ENCODE assay signal across 19 mouse cellular contexts in the genomic region with DNA sequence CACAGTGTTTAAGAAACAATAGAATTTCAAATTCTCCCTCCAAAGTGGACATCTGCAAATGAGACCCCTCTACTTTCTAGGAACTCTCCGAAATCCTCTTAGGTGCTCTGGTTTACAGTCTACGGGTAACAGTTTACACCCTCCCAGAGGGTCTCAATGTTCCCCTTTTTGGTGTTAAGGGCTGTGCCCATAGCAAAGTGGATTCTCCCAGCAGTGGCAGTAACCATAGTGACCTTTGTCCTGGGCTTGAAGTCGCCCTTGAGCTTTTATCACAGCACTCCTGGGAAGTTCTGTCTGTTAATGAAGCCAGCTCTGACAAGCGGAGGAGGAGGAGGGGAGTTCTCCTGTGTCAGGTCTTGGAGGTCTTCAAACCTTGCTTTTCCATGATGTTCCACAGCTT.
DNase-seq lines count a peak whose midpoint lies in the region; ATAC-seq and TF ChIP-seq lines count a peak whose summit lies in the region.
"Had no signal": no experiment of that assay in that cellular context is flagged by ENCODE, and none has a peak within 500 bp of the region (broad histone marks: within the 10 kb centered on the region; RNA-seq: fewer than 3 reads in every experiment).

No protein-coding gene starts in this region.

- intact Hi-C loops in left cerebral cortex, postnatal 10 days (cut with DNase I), result no loop called here

- H3K27me3 ChIP-seq in heart, embryonic 10.5 days (ENCODE audit: insufficient read depth, poor library complexity, severe bottlenecking), result no peaks in the 10 kb centered on the region
- no peaks in the 10 kb centered on the region for H3K27me3 ChIP-seq in midbrain, embryonic 11.5 days (ENCODE audit: control insufficient read depth, insufficient read depth, low read length)
- no peaks in the 10 kb centered on the region for H3K27me3 ChIP-seq in midbrain, postnatal 0 days (ENCODE audit: insufficient read depth, low read length)
- H3K27me3 ChIP-seq: CH12.LX; embryonic facial prominence, embryonic 12.5 days; forebrain, embryonic 15.5 days; heart, embryonic 12.5 days; hindbrain, embryonic 15.5 days had no signal

- no peak overlapping the region for H3K9ac ChIP-seq in midbrain, embryonic 11.5 days (ENCODE audit: low read length)
- H3K9ac ChIP-seq in midbrain, postnatal 0 days (replicated peaks; ENCODE audit: low read length, poor library complexity, severe bottlenecking), result no peak overlapping the region
- H3K9ac ChIP-seq: embryonic facial prominence, embryonic 12.5 days; forebrain, embryonic 15.5 days; heart, embryonic 12.5 days; hindbrain, embryonic 15.5 days had no signal

- WGBS in heart, embryonic 10.5 days, result 44% methylated on average over 4 of the region's 4 CpGs
- 23% methylated on average over 4 of the region's 4 CpGs for WGBS in midbrain, embryonic 11.5 days
- 42% methylated on average over 4 of the region's 4 CpGs for WGBS in midbrain, postnatal 0 days

- peak overlapping the region; percentile 30; the same call in 1 of the 2 replicates for H3K27ac ChIP-seq in heart, embryonic 10.5 days
- H3K27ac ChIP-seq in midbrain, embryonic 11.5 days (ENCODE audit: low read depth, low read length), result no peak overlapping the region
- no peak overlapping the region for H3K27ac ChIP-seq in midbrain, postnatal 0 days (ENCODE audit: low read depth, low read length)
- H3K27ac ChIP-seq: embryonic facial prominence, embryonic 12.5 days; forebrain, embryonic 15.5 days; hindbrain, embryonic 10.5 days; hindbrain, embryonic 15.5 days had no signal

- TF ChIP-seq CTCF in midbrain, postnatal 0 days (IDR thresholded peaks at IDR 0.05), result no peak

- H3K36me3 ChIP-seq in heart, embryonic 10.5 days, result no peaks in the 10 kb centered on the region
- no peaks in the 10 kb centered on the region for H3K36me3 ChIP-seq in midbrain, embryonic 11.5 days (ENCODE audit: control insufficient read depth, insufficient read depth, low read length)
- no peaks in the 10 kb centered on the region for H3K36me3 ChIP-seq in midbrain, postnatal 0 days (ENCODE audit: insufficient read depth, low read length)
- H3K36me3 ChIP-seq: forebrain, embryonic 15.5 days; heart, embryonic 12.5 days; hindbrain, embryonic 15.5 days had no signal

- DNase-seq in heart, embryonic 10.5 days (ENCODE audit: low spot score), result no peak
- DNase-seq in heart, adult 9 months (ENCODE audit: low spot score in 2 of 2), result no peak
- no peak for DNase-seq in midbrain, embryonic 11.5 days (ENCODE audit: low spot score, missing footprints)
- DNase-seq in midbrain, postnatal 0 days (ENCODE audit: low spot score), result no peak
- DNase-seq in R1 (ENCODE audit: low read depth, low spot score), result peak; percentile 11
- no peak for DNase-seq in left cerebral cortex, postnatal 10 days (ENCODE audit: extremely low spot score in 1 of 2, low spot score in 2 of 2)
- DNase-seq: adrenal gland, postnatal 10 days; cerebellum, adult 18-20 months; cerebellum, adult 9-11 months; embryo, embryonic 11 days; gastrocnemius, postnatal 36 days; heart, adult 11 months had no signal

- no peak overlapping the region for H3K4me3 ChIP-seq in heart, embryonic 10.5 days
- H3K4me3 ChIP-seq in midbrain, embryonic 11.5 days (ENCODE audit: low read depth, low read length), result no peak overlapping the region
- no peak overlapping the region for H3K4me3 ChIP-seq in midbrain, postnatal 0 days (ENCODE audit: low read depth, low read length)
- H3K4me3 ChIP-seq: embryonic facial prominence, embryonic 12.5 days; forebrain, embryonic 15.5 days; heart, embryonic 12.5 days; hindbrain, embryonic 10.5 days; hindbrain, embryonic 15.5 days had no signal

- peak; percentile 64 for ATAC-seq in midbrain, embryonic 11.5 days (ENCODE audit: low FRiP score)
- no peak for ATAC-seq in midbrain, postnatal 0 days (ENCODE audit: low FRiP score)
- ATAC-seq: forebrain, embryonic 15.5 days; inflammation-experienced regulatory T-cells, adult 6 months had no signal

- no peak overlapping the region for H3K4me2 ChIP-seq in midbrain, embryonic 11.5 days
- H3K4me2 ChIP-seq in midbrain, postnatal 0 days (ENCODE audit: low read depth, low read length, poor library complexity, severe bottlenecking), result no peak overlapping the region
- H3K4me2 ChIP-seq: embryonic facial prominence, embryonic 12.5 days; forebrain, embryonic 15.5 days; heart, embryonic 12.5 days; hindbrain, embryonic 15.5 days had no signal

- peaks cover 6% of the 10 kb centered on the region for H3K4me1 ChIP-seq in heart, embryonic 10.5 days
- H3K4me1 ChIP-seq in midbrain, embryonic 11.5 days (ENCODE audit: control insufficient read depth, insufficient read depth, low read length), result peaks cover 7% of the 10 kb centered on the region
- H3K4me1 ChIP-seq in midbrain, postnatal 0 days (ENCODE audit: insufficient read depth, low read length), result no peaks in the 10 kb centered on the region
- H3K4me1 ChIP-seq: embryonic facial prominence, embryonic 12.5 days; forebrain, embryonic 15.5 days; hindbrain, embryonic 15.5 days had no signal

- no peaks in the 10 kb centered on the region for H3K9me3 ChIP-seq in heart, embryonic 10.5 days
- no peaks in the 10 kb centered on the region for H3K9me3 ChIP-seq in midbrain, embryonic 11.5 days (ENCODE audit: control insufficient read depth, low read length)
- no peaks in the 10 kb centered on the region for H3K9me3 ChIP-seq in midbrain, postnatal 0 days (ENCODE audit: low read length)
- H3K9me3 ChIP-seq: embryonic facial prominence, embryonic 12.5 days; forebrain, embryonic 15.5 days; heart, embryonic 12.5 days; hindbrain, embryonic 10.5 days; hindbrain, embryonic 15.5 days had no signal
